Mouse (Mus musculus): ENCODE results near the gene Grhpr.
"Not testable (repeated sequence)": the region's sequence is repeated elsewhere in the genome, so short reads cannot be mapped to it uniquely, and the experiment has no call there.

DNA sequence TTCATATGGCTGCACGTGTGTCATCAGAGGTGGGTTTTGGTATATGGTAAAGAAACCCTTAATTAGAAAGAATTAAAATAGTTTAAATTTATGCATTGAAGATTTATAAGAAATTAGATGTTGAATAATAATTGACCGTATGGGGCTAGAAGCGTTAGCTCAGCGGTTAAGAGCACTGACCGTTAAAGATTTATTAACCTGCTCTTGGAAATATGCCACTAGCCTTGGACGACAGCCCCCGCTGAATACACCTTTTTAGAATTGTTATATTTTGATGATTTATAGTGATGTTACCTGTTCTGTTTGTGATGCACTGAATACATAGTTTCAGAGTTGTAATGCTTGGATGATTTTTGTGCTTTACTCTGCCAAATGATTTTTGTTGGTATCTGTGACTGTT, 58.4 kb downstream of the Grhpr start:
- not testable (repeated sequence) for TF ChIP-seq GATA1 (IDR thresholded peaks at IDR 0.05; ENCODE audit: borderline replicate concordance, low read length); FLI1 (IDR thresholded peaks at IDR 0.05; ENCODE audit: low read length)

Data from megakaryocyte, embryonic 14.5 days (primary cell).